Mouse (Mus musculus) hematopoietic stem cell, adult 5-6 weeks (primary cell): ENCODE results near the gene Anxa6. TPM values are rescaled to one million over a fixed set of nuclear protein-coding genes. Genes with fewer than 3 reads are reported as not detected.
"Not testable (repeated sequence)": the region's sequence is repeated elsewhere in the genome, so short reads cannot be mapped to it uniquely, and the experiment has no call there.

Source experiments
- ATAC-seq, 2 experiments: fragments of 125-278 bp in 1 of 2; replicated peaks in 1 of 2; 2 replicates each; pipeline ENCODE4 v1.8.0; 2016 to 2017; ENCODE audit warnings: inconsistent platforms in 2 of 2, mild to moderate bottlenecking in 2 of 2, moderate number of reproducible peaks in 2 of 2, low read depth in 1 of 2, moderate TSS enrichment in 1 of 2; ENCODE audit not compliant: low FRiP score in 2 of 2, poor library complexity in 2 of 2, severe bottlenecking in 2 of 2, insufficient read depth in 1 of 2, low TSS enrichment in 1 of 2
- total RNA-seq: library from RNA; stranded (forward); fragments of 172-1452, 232-1000 nt; gene quantifications from 2 replicates; pipeline ENCODE4 v1.2.3, GENCODE M21; 2017

Gene Anxa6
- total RNA-seq, 1 experiment from 2014 or later, result 62.0 TPM

- not testable (repeated sequence) for ATAC-seq
These were observed 77.9 kb downstream of the Anxa6 start for GRCm38 (mm10) chr11:54955400-54955734.

GRCm38 (mm10) chr11:54954716-54955115 lies 78.5 kb downstream of the Anxa6 start:
- ATAC-seq, result no peak

- ATAC-seq, result no peak
These were observed 79.2 kb downstream of the Anxa6 start for GRCm38 (mm10) chr11:54953993-54954446.

- ATAC-seq, result no peak
These were observed 80.6 kb downstream of the Anxa6 start for GRCm38 (mm10) chr11:54952651-54953050.

GRCm38 (mm10) chr11:54950684-54951083 lies 82.6 kb downstream of the Anxa6 start:
- ATAC-seq, result no peak

- no peak for ATAC-seq
These were observed 83.5 kb downstream of the Anxa6 start for GRCm38 (mm10) chr11:54949717-54950116.

GRCm38 (mm10) chr11:54944702-54945101 lies 88.5 kb downstream of the Anxa6 start:
- no peak for ATAC-seq

GRCm38 (mm10) chr11:54940056-54940455 lies 93.2 kb downstream of the Anxa6 start:
- ATAC-seq, result no peak

- ATAC-seq, result no peak
These were observed 93.7 kb downstream of the Anxa6 start for GRCm38 (mm10) chr11:54939501-54939900.

GRCm38 (mm10) chr11:54936771-54937140 lies 96.5 kb downstream of the Anxa6 start:
- ATAC-seq, result no peak

- peak; percentile 83 to 90 for ATAC-seq
These were observed 97.0 kb downstream of the Anxa6 start for GRCm38 (mm10) chr11:54936035-54936770.

- ATAC-seq, result no peak
These were observed 99.0 kb downstream of the Anxa6 start for GRCm38 (mm10) chr11:54934198-54934597.

GRCm38 (mm10) chr11:54932540-54932939 lies 100.7 kb downstream of the Anxa6 start:
- ATAC-seq, result no peak

- ATAC-seq, result no peak
These were observed 101.7 kb downstream of the Anxa6 start for GRCm38 (mm10) chr11:54931405-54932093.

GRCm38 (mm10) chr11:54930318-54930979 lies 102.8 kb downstream of the Anxa6 start:
- no peak; a peak in 1 of 4 replicates for ATAC-seq

- ATAC-seq, result no peak
These were observed 103.5 kb downstream of the Anxa6 start for GRCm38 (mm10) chr11:54929744-54930143.

- ATAC-seq, result no peak
These were observed 104.0 kb downstream of the Anxa6 start for GRCm38 (mm10) chr11:54929290-54929689.
